Mouse (Mus musculus) leukemia stem cell, adult 10-12 weeks (primary cell): Measurements from ENCODE around the gene Gm7995. TPM values are rescaled to one million over a fixed set of nuclear protein-coding genes. Genes with fewer than 3 reads are reported as not detected.

Experiments used
- polyA plus RNA-seq: library from polyadenylated mRNA; stranded (reverse); fragments of >175 nt; gene quantifications from 2 replicates; pipeline ENCODE4 v1.2.3, GENCODE M21; 2012; ENCODE audit warnings: low replicate concordance

Gene Gm7995
- not detected in 2 replicates for polyA plus RNA-seq

DNA sequence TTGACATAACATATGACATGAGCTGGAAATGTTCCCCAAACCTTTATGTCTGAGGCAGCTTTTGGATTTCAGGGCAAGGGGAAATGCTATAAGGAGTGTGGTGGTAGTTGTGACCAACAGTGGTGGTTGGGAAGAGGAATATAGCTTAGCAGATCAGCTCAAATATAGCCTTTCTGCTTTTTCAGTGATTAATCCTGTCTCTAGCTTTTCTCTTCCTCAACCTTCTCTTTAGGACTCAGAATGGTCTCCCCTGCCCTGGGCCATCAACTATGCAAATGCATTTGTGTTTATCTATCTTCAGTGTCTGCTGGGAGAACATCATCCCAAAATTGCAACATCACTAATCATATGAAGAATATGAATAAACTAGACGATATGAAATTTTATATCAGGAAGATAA is at the start of gene Gm7995:
TSS of gene Gm7995 (plus strand) at position 301 of the 400 bp plus-strand sequence.

DNA sequence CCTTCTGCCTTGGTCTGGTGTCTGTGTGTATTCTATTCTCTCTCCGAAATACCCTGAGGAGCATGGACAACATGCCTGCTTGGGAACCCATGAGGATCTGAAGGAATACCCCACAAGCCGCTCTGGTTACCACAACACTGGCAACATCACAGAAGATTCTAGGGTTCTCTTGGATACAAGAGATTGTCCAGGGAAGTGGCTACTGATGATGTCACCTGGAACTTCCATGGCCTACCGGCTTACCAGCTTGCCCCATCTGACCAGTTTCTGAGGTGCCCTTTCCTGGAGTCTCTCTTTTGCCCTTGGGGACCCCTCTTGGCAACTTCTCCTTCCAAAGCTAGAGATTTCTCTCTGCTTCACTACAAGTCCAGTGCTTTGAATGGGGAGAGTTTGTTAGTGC is 12.8 kb upstream of the Gm7995 start, which contains the start of gene Gm9611:
TSS of gene Gm9611 (minus strand) at position 101 of the 400 bp plus-strand sequence.

Other genes with a start within 250 kb of the Gm7995 start
- not detected in 2 replicates for gene Gm7951, start 192.8 kb upstream of the Gm7995 start, polyA plus RNA-seq
- gene Gm17027, start 147.6 kb upstream of the Gm7995 start, polyA plus RNA-seq = not detected in 2 replicates
- not detected in 2 replicates for gene Gm3573, start 119.4 kb upstream of the Gm7995 start, polyA plus RNA-seq
- not detected in 2 replicates for gene Gm17026, start 50.2 kb upstream of the Gm7995 start, polyA plus RNA-seq
- gene Gm9611, start 12.9 kb upstream of the Gm7995 start, polyA plus RNA-seq = not detected in 2 replicates
- not detected in 2 replicates for gene Gm8005, start 129.5 kb downstream of the Gm7995 start, polyA plus RNA-seq
- gene Gm8011, start 153.7 kb downstream of the Gm7995 start, polyA plus RNA-seq = not detected in 2 replicates
- not detected in 2 replicates for gene Gm8020, start 192.1 kb downstream of the Gm7995 start, polyA plus RNA-seq
- gene Gm8024, start 214.1 kb downstream of the Gm7995 start, polyA plus RNA-seq = not detected in 2 replicates